Mouse (Mus musculus): ENCODE measurements around the gene Smyd1.
"Not testable (repeated sequence)": the region's sequence is repeated elsewhere in the genome, so short reads cannot be mapped to it uniquely, and the experiment has no call there.

The Smyd1 gene

DNA sequence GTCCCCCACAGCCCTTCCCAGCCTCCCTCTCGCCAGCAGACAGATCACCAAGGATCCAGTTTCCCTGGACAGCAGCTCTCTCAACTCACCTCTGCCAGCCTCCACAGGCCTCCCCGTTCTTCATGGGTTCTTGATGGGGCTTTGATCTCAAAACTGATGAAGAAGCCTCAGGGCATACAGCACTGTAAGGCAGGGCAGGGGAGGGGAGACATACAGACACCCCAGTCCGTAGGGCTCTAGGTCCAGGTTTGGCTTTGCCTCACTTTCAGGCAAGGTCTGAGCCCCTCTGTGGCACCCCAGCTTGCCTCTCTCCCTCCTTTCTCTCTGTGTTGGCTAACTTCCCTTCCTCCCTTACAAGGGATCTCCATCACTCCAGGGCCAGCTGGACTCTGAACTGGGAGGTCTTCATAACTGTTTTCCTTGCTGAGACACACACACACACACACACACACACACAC is at the start of gene Smyd1:
Gene Smyd1, minus strand, starts transcription at position 408 of the 458 bp plus-strand sequence.
- DNase-seq: no peak

DNA sequence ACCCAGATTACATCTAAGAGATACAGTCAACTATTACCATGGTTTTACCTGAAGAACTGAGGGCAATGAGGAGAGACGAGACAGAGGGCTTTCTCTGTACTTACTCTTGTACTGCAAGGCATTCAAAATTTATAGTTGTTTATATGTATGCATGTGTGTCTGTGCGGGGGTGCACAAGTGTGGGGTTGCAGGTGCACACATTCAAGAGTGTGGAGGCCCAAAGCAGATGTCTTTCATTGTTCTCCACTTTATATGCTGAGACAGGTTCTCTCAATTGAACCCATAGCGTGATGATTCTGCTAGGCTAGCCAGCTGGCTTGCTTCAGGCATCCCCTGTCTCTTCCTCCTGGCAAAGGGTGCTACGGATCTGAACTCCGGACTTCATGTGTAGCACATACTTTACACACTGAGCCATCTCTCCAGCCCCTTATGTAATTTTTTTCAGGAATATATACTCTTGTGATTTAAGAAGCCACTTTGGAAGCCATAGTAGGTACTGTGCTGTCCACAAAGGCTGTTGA is 49.1 kb upstream of the Smyd1 start:
- DNase-seq: no peak

DNA sequence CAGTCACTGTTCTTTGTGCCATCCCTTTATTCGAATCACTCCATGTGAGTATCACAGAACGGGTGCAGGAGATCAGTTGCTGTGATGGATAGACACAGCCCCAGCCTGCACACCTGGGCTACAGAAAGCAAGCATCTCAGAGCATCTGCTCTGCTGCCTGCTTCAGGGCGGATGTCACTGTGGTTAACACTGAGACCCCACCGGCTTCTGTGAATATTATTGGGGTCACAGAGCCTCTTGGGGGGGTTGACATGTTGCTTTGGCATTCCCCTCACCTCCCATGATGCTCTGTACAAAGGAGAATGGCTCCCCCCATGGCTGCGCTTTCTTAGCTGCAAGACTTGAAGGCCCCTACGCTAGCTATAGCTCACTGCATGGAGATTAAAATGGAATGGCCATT is 47.4 kb upstream of the Smyd1 start:
- no peak for DNase-seq

DNA sequence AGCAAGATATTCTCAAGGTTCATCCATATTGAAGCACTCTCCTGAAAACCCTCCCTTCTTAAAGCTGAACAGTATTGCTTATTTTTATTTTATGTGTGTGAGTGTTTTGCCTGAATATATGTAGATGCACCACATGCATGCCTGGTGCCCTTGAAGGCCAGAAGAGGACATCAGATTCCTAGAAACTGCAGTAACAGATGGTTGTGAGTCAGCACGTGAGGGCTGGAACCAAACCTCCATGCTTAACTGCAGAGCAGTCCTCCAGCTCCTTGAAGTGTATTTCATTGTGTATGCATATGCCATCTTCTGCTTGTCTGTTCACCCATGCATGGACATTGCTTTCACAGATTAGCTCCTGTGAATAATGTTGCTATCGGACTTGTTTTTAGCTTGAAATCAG is 42.0 kb upstream of the Smyd1 start:
- no peak for DNase-seq

DNA sequence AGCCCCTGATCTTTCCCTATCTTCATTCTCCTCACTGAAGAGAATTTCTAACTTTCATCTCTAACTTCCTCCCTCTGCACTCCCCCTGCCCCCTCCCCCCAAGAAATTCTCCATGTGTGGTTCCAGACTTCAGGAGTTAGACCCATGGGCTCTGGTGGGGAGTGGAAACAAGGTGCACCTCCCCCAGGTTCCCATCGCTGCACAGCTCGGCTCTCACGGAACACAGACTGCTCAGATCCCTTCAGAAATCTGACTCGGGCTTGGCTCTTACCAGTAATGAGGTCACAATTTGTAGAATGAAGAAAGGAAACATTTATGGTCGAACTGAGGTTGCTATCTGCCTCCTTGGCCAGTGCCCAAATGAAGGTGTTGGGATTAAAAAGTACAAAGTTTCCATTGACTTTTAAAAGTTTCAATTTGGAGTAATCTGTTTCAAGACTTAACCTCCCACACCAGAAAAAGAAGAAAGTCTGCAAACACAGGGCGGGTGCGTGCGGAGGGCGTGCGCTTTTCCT is 39.2 kb upstream of the Smyd1 start:
- DNase-seq: no peak

DNA sequence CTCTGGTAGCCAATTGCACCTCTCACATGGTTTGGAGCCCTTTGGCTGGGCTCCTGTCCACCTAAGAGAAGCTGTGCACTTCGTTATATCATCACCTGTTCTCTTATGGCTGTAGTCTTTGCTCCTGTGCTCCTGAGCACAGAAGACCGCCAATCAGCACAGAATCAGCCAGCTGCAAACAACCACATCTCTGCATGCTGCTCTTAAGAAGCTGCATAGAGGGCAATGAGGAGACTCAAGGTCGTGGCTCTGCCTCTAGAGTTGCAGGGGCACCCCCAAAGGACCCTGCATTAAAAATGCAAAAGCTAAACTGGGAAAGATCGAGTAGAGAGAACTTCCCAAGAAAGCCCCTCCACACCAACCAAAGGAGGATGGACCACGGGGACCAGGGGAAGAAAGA is 38.7 kb upstream of the Smyd1 start:
- DNase-seq: no peak

DNA sequence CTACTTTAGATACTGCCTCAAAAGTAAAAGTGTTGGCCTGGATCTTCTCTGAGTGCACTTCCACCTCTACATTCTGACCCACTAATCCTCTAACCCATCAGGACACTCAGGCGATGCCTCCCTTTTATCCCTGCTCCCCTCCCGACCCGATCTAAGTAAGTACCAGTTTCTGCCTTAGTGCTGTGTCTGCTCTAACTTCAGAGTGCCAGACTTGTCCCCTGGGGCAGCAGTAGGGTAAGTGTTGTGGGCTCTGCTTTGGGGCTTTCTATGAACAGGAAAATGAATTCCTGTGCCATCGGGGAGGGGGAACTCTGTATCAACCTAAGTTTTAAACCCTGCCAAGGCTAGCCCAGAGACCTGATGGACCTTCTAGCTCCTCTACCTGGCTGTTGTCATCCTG is 38.2 kb upstream of the Smyd1 start:
- no peak for DNase-seq

DNA sequence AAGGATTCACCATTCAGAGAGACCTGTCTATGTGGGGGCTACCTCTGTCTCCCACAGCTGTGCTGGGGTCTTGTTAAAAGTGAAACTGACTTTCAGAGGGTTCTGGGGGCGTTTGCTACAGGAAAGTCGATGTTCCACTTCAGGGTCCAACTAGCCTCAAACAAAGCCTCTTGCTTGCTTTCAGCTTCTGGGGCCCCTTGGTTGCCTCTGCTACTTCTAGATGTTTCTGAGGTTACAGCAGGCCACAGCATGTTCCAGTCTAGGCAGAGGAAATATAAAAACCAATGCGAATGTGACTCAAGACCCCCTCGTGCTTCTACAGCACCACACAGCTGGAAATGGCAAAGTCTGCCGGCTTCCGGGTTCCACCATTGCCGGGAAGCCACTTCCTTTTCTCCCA is 35.5 kb upstream of the Smyd1 start:
- no peak for DNase-seq

DNA sequence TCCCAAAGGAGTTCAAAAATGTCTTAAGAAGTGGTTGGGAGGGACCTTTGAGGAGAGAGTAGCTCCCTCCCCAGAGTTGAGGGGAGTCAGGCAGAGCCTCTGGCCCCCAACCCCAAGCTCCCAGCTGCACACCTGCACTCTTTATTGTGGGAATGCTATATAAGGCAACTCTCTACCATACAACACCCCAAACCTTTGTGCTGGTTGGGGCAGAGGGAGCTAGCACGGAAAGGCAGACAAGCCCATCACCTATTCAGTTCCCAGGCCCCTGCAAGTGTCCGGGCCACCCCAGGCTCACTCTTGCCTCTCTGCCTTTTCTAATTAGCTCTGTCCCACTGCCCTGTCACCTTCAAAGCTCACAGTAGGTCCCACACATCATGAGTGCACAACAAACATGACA is 31.7 kb upstream of the Smyd1 start:
- no peak for DNase-seq

DNA sequence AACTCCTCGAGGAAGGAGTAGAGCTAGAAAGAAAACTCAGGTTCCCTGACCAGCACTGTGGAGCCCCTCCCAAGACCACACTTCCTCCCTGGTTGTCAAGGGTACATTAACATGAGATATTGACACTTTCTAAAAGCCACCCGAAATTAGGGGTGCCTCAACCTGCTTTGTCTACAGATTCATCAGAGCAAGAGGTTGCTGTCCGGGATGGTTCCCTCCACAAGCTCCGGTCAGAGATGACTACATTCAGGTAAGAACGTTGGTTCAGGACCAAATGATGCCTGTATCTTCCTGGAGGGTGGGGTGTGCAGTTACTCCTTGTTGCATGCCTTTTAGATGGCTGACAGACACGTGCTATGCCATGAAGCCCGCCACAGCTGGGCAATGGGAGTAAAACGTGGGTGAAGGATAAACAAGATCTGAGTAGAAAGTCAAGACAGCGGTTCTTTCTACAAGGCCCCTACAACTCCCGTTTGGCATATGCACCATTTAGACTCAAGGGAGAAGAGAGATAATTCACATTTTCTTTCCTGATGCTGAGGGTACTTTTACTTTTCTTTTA is 30.9 kb upstream of the Smyd1 start:
- no peak for DNase-seq

DNA sequence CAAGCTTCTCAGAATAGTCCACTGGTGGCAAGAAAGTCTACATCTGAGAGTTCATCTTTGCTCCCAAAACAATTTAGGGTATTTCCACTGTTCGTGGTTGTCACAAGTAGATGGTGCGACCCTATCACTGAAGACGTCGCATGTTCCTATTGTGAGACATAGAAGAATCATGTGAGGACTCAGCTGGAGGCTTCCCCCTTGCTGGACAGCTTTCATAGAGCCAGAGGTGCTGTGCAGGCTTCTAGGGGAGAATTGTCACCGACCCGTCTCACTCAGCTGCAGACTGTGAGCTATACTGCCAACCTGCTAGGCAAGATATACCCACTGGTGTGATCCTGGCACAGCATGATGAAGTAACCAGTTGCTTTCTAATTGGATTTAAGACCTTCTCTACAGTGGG is 30.2 kb upstream of the Smyd1 start:
- DNase-seq: no peak

DNA sequence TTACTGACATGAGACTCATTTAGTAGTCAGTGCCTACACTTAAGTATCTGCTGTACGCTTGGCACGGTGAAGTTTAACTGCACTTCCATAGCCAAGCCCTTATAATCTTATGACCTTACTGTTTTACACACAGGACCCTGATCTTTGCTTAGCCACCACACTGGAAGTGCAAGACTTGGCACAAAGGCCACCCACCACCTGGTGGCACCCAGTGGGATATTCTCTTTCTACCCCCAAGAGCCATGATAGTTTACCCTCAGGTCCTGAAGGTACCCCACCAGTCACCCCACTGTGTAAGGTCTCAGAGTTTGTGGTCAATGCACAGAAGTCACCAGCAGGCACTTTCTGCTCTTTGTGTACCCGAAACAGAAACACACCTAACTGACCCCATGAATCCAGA is 29.2 kb upstream of the Smyd1 start:
- DNase-seq: no peak

DNA sequence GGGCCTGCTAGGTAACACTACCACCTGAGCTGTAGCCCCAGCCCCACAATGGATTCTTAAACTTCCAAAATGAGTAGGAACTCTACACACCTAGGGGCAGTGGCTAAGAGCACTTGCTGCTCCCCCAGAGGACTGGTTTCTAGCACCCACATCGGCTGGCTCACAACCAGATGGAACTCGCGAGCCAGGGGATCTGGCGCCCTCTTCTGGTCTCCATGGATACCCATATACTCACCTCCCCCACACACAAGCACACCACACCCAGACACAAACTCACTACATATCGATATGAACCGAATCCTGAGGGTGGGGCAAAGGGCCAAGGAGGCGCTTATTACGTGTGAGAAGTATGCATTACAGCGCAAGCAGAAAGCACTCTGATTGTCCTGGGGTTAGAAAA is 26.0 kb upstream of the Smyd1 start:
- no peak for DNase-seq

DNA sequence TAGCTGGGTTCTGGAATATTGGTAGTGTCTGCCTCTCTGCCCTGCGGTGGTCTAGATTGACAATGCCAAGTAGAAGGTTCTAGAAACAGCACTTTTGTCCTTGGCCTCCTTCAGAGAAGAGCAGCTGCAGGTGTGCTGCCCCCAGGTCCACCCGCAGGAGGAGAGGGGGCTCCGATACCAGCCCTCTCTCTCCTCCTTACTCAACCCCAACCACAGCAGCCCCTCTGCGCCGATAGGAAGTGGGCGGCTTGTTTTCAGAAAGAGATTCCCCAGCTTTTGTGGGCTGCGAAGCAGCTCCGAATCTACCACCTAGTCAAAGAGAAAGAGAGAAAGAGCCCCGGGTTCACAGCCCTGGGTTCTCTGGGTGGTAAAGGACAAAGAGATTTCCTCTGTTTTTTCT is 19.1 kb upstream of the Smyd1 start:
- no peak for DNase-seq

DNA sequence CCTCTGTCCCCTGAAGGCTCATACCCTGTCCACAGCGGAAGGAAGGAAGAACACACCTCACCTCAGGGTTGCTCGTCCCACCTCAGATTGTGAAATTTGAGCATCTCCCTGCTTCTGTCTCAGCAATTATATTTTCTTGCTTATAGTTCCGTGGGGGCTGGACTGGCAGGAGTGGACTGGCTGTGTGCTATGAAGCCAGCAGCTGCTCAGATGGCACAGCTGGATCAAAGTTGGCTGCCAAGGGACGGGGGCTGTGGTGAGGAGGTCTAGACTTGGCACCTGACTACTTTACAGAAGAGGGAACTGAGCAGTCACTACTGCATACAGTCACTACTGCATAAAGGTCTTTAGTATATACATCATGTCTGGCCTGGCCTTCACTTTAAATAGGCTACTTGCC is 17.3 kb upstream of the Smyd1 start:
- no peak for DNase-seq

DNA sequence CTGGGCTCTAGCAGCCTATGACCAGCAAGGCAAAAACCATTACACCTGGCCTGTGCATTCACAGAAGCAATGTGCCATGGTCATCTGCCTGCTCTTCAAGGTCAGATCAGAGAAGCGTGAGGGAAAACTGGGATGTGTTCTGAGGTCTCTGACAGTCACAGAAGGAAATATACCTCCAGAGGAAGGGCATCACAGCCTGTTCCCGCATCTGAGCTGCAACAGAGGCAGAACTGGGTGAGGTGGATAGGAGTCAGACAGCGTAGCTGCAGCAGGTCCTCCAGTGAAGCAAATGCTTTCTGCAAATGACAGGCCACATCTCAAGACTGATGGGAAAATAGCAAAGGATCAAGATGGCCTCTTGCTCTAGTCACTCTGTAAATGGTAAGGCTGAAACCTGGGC is 16.9 kb upstream of the Smyd1 start:
- DNase-seq: no peak

DNA sequence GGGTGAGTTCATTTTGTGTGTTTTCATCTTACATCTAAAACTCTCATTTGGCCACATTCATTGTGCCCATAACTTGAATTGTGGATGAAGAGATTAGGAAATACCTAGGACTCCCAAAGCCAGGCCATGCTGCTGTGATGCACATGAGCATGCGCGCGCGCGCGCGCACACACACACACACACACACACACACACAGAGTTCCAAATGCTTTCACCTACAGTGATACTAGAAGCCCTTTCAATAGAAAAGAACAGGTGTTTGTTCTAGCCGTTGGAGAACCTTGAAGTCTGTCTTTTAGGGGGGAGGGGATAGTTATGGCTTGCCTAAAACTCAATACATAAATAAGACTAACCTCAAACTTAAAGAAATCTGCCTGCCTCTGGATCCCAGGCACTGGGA is 15.6 kb upstream of the Smyd1 start:
- DNase-seq: no peak

DNA sequence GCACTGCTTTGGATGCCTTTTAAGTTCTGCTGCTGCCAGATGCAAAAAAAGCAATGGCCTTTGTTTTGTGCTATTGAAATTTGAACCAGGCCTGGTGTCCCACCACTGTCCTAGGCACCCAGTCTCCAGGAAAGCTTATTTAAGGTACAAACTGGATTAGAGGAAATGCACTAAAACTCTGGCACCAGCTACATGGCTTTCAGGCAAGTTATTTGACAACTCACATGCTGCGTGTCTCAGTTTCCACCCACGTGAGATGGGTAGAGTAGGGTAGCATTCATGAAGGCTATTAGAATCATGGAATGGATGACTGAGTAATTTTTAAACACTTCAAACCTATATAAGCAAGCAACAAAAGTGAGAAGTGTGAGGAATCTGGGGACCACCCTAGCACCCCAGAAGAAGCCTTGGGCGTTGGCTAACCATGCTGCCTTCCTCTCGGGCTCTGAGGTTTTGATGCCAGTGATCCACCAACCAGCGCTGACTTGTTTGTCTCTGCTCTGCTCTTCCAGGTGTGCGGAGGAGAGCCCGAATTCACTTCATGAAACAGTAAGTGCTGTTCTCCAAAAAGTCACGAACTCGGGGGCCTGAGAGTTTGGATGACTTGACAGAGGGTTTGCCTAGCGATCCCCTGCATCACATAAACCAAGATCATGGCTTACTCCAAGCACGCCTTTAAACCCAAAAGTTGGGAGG is 11.7 kb upstream of the Smyd1 start:
- DNase-seq: no peak

DNA sequence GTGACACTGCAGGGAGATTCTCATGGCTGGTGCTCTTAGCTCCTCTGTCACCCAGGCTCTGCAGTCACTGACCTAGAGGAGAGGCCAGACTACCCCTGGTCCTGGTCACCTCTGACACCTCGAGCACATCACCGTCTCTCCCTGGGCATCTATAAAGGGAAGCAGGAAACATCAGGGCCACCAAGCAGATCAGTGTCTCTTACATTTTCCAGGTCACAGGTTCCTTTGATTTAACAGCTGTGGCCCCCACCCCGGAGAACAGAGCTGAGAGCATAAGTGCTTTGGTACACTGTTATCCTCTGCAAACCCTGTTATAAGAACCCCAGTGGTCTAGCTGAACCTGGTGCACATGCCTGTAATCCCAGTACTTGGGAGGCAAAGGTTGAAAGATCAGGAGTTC is 11.0 kb upstream of the Smyd1 start:
- no peak for DNase-seq

DNA sequence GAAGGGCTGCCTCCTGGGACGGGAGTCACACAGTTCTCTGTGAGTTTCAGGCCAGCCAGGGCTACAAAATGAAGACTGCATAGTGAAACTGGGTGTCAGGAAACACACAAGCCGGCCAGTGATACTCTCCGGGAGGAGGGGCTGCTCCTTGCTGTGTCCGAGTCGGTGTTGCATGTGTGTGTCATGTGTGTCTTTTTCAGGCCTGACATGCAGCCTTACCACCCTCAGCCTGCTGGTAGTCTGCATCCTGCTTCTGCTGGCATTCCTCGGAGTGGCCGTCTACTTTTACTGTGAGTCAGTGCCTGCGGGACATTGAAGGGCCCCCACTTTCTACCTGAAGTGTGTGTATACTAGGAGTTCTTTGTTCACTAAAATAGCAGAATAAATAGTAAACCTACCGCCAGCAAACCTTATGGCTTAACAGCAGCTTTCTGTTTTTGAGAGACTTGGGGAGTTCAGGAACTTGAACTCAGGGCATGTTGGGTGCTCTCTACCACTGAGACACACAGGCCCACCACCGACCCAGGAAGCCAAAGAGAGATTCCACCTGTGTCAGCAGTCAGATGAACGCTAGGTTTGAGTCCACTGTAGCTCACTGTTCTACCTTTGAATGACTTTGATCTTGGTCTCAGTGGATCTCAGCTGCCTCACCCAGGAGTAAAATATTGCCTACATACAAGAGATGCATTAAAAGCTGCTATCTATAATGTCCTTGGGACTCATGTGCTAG is 10.4 kb upstream of the Smyd1 start:
- no peak for DNase-seq

DNA sequence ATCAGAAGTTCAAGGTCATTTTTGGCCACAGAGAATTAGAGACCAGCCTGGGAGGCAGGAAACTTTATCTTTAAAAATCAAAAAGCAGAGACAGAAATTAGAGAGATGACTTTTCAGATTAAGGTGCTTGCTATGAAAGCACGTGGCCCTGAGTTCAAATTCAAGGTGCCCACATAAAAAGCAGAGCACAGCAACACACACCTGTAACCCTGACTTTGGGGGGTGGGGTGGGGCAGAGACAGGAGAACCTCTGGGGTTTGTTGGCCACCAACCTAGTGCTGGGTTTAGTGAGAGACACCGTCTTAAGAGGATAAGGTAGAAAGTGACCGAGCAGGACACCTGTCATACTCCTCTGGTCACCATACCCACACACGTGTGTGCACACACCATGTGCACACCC is 9.5 kb upstream of the Smyd1 start:
- DNase-seq: not testable (repeated sequence)

DNA sequence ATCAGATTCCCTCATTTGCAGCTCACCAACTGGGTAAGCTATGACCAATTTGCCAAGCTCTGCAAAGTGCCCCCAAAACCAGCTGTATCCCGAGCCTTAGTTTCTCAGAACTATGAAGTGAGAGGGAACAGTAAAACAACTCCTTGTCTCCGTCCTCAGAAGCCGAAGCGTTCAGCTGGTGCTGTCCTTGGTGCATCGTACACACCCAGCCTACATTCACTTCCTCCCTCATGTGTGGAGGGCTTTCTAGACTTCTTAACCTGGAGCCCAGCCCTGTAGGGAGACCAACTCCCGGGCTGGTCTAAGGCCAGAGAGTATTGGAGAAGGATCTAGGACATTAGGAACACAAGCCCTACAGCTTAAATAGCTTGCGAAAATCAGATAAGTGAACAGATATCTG is 8.5 kb upstream of the Smyd1 start:
- DNase-seq: no peak

DNA sequence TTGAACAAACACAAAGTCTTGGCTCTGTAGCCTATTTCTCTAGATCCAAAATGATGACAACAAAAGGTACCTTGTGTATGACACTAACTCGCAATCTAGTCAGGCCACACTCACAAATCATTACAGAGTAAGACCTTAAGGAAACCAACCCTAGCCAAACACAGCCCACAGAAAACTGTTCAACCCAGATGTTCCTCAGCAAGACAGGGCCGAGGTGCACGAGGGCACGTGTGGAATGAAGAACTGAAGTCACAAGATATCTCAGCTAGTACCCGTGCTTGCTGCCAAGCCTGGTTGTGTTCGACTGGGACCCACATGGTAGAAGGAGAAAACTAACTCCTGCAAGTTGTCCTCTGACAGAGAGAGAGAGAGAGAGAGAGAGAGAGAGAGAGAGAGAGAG is 7.8 kb upstream of the Smyd1 start:
- DNase-seq: no peak

DNA sequence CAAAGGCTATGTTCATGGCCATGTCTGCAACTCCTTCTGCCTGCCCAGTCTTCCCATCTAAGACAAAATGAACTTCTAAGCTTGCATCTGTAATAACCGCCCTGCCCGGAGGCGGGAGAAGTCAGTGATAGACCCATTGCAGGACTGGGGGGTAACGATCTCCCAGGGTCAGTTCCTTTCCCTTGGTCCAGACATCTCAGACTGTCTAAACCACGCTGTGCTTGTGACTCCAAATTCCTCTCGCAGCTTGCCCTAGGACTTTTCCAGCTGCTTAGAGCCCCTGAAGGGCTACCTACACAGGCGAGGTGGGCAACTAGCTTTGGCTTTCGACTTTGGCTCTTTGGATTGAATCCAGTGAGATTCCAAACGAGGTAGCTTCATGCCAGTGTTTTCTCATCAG is 2.8 kb upstream of the Smyd1 start:
- no peak for DNase-seq
